Comparison of ENCODE assay signal across 14 mouse cellular contexts in genomic region chr7:105733836-105734235, GRCm38 (mm10).
"Had no signal": no experiment of that assay in that cellular context is flagged by ENCODE, and none has a peak within 500 bp of the region (broad histone marks: within the 10 kb centered on the region; RNA-seq: fewer than 3 reads in every experiment).

No protein-coding gene starts in this region.

- H3K9ac ChIP-seq: liver, embryonic 13.5 days; liver, postnatal 0 days; lung, embryonic 15.5 days; midbrain, embryonic 12.5 days; stomach, embryonic 15.5 days had no signal

- H3K27me3 ChIP-seq: liver, embryonic 13.5 days; lung, embryonic 15.5 days; megakaryocyte, embryonic 14.5 days; midbrain, embryonic 12.5 days; stomach, embryonic 15.5 days had no signal

- DNase-seq: kidney, adult 18-20 months; kidney, postnatal 10 days; kidney, postnatal 4 days; liver, embryonic 13.5 days; liver, postnatal 0 days; lung, postnatal 14 days; right cerebral cortex, postnatal 14 days; thymus, postnatal 36 days had no signal

- ATAC-seq: liver, postnatal 0 days had no signal

- H3K4me2 ChIP-seq: lung, embryonic 15.5 days; midbrain, embryonic 12.5 days; stomach, embryonic 15.5 days had no signal

- H3K9me3 ChIP-seq: liver, embryonic 13.5 days; lung, embryonic 15.5 days; megakaryocyte, embryonic 14.5 days; midbrain, embryonic 12.5 days; stomach, embryonic 15.5 days had no signal

- H3K27ac ChIP-seq: layer of hippocampus, adult 2 months; liver, embryonic 13.5 days; lung, embryonic 15.5 days; macrophage; midbrain, embryonic 12.5 days; stomach, embryonic 15.5 days had no signal

- H3K4me3 ChIP-seq: layer of hippocampus, adult 2 months; liver, embryonic 13.5 days; lung, embryonic 15.5 days; megakaryocyte, embryonic 14.5 days; midbrain, embryonic 12.5 days; stomach, embryonic 15.5 days had no signal
